Mouse (Mus musculus) kidney, postnatal 0 days (tissue): ENCODE data around the gene Timm50. TPM values are rescaled to one million over a fixed set of nuclear protein-coding genes. Genes with fewer than 3 reads are reported as not detected.

Source experiments
- ATAC-seq: fragments of 200-750 bp; cut with Nextera tagmentation; replicated peaks from 2 replicates; pipeline ENCODE4 v1.8.0; 2017; ENCODE audit warnings: low read depth, moderate number of reproducible peaks, moderate TSS enrichment, moderate library complexity; ENCODE audit not compliant: low FRiP score
- DNase-seq: peaks from one replicate; pipeline ENCODE4 v3.0.0-alpha.2; 2016; ENCODE audit warnings: low spot score
- H3K27ac ChIP-seq: fragments of 300-500 bp; sonication (generic); 2 replicates; pipeline ENCODE4 v1.5.1; 2014; ENCODE audit warnings: mild to moderate bottlenecking
- H3K27me3 ChIP-seq: fragments of 300-500 bp; sonication (generic); 2 replicates; pipeline ENCODE4 v1.6.1; 2014; ENCODE audit warnings: low read length, mixed read lengths; ENCODE audit not compliant: insufficient read depth
- H3K36me3 ChIP-seq: fragments of 300-500 bp; sonication (generic); 2 replicates; pipeline ENCODE4 v1.6.1; 2014; ENCODE audit warnings: low read length, mixed read lengths; ENCODE audit not compliant: insufficient read depth
- H3K4me1 ChIP-seq: fragments of 300-500 bp; sonication (generic); replicated peaks from 2 replicates; pipeline ENCODE4 v1.6.1; 2014; ENCODE audit warnings: antibody characterized with exemption, low read length, mixed read lengths; ENCODE audit not compliant: insufficient read depth
- H3K4me2 ChIP-seq: fragments of 300-500 bp; sonication (generic); 2 replicates; pipeline ENCODE4 v1.6.1; 2014; ENCODE audit warnings: mild to moderate bottlenecking, low read length, moderate library complexity, mixed read lengths
- H3K4me3 ChIP-seq: fragments of 300-500 bp; sonication (generic); replicated peaks from 2 replicates; pipeline ENCODE4 v1.5.1; 2014; ENCODE audit warnings: low read depth, low read length
- H3K9ac ChIP-seq: fragments of 300-500 bp; sonication (generic); 2 replicates; pipeline ENCODE4 v1.6.1; 2014; ENCODE audit warnings: low read depth, low read length
- H3K9me3 ChIP-seq: fragments of 300-500 bp; sonication (generic); replicated peaks from 2 replicates; pipeline ENCODE4 v1.6.1; 2016; ENCODE audit warnings: low read length, inconsistent platforms, mixed read lengths
- CTCF ChIP-seq: IDR thresholded peaks from 2 replicates; pipeline ENCODE4 v1.5.1; 2016; ENCODE audit warnings: antibody characterized with exemption, low read depth, mild to moderate bottlenecking, moderate library complexity
- WGBS: fragments of 180-500 bp; shearing (Covaris S2); extraction: QIAGEN DNeasy Blood & Tissue Kit; methylation state at CpG from one replicate; pipeline ENCODE4 v1.1.7; 2014; 5-methylcytosine and 5-hydroxymethylcytosine counted together
- polyA plus RNA-seq: library from polyadenylated mRNA; unstranded; fragments of >200 nt; fragmentation: Nextera tagmentation; extraction: Ambion mirVana; gene quantifications from 2 replicates; pipeline ENCODE4 v1.2.1, GENCODE M21; 2015

Timm50 gene
- polyA plus RNA-seq, 1 experiment from 2014 or later, result 117 TPM

- Histone ChIP-seq H3K4me3 (no peak overlapping the region), H3K9ac (no peak overlapping the region), H3K27me3 (no peaks in the 10 kb centered on the region), H3K4me1 (peaks cover 7% of the 10 kb centered on the region; the same call in 1 of the 2 replicates), H3K27ac (no peak overlapping the region), H3K9me3 (no peaks in the 10 kb centered on the region), H3K4me2 (no peak overlapping the region), H3K36me3 (peaks cover 8% of the 10 kb centered on the region)
- no peak for ATAC-seq
- DNase-seq, result peak; percentile 28
- 86% methylated on average over 7 of the region's 7 CpGs for WGBS
- peak; percentile 51 for TF ChIP-seq CTCF
These were observed 36.7 kb upstream of the Timm50 start for GRCm38 (mm10) chr7:28348601-28349000.

- H3K4me2 ChIP-seq, result no peak overlapping the region
- H3K4me1 ChIP-seq, result peaks cover 7% of the 10 kb centered on the region; the same call in 1 of the 2 replicates
- WGBS, result 45% methylated on average over 3 of the region's 3 CpGs
- no peak overlapping the region for H3K4me3 ChIP-seq
- TF ChIP-seq CTCF, result no peak
- no peaks in the 10 kb centered on the region for H3K36me3 ChIP-seq
- no peak for ATAC-seq
- H3K9ac ChIP-seq, result no peak overlapping the region
- no peaks in the 10 kb centered on the region for H3K9me3 ChIP-seq
- no peak for DNase-seq
- no peak overlapping the region for H3K27ac ChIP-seq
- H3K27me3 ChIP-seq, result no peaks in the 10 kb centered on the region
These were observed 35.9 kb upstream of the Timm50 start for GRCm38 (mm10) chr7:28347746-28348145.

GRCm38 (mm10) chr7:28344637-28345036 lies 32.8 kb upstream of the Timm50 start:
- no peaks in the 10 kb centered on the region for H3K9me3 ChIP-seq
- H3K36me3 ChIP-seq, result no peaks in the 10 kb centered on the region
- no peak overlapping the region; the same call in 1 of the 2 replicates for H3K27ac ChIP-seq
- H3K4me2 ChIP-seq, result no peak overlapping the region
- 0 out of 2 replicates have a peak, but pooled peaks cover under 1% of the 10 kb centered on the region for H3K4me1 ChIP-seq
- no peak overlapping the region for H3K4me3 ChIP-seq
- peak; percentile 68 for DNase-seq
- H3K9ac ChIP-seq, result no peak overlapping the region
- WGBS, result 4% methylated on average over 4 of the region's 4 CpGs
- no peaks in the 10 kb centered on the region for H3K27me3 ChIP-seq
- no peak for ATAC-seq
- peak; percentile 92 for TF ChIP-seq CTCF

GRCm38 (mm10) chr7:28341381-28341780 lies 29.5 kb upstream of the Timm50 start:
- no peaks in the 10 kb centered on the region for H3K27me3 ChIP-seq
- DNase-seq (peak; percentile 15), ATAC-seq (no peak)
- H3K4me3 ChIP-seq, result no peak overlapping the region
- 9% methylated on average over 7 of the region's 7 CpGs for WGBS
- H3K9me3 ChIP-seq, result no peaks in the 10 kb centered on the region
- H3K9ac ChIP-seq, result 0 out of 2 replicates have a peak overlapping the region, but pooled peaks have one; percentile 27
- 0 out of 2 replicates have a peak overlapping the region, but pooled peaks have one; percentile 36 for H3K27ac ChIP-seq
- TF ChIP-seq CTCF, result no peak
- H3K4me1 ChIP-seq, result 0 out of 2 replicates have a peak, but pooled peaks cover 4% of the 10 kb centered on the region
- H3K4me2 ChIP-seq, result no peak overlapping the region
- H3K36me3 ChIP-seq, result no peaks in the 10 kb centered on the region

GRCm38 (mm10) chr7:28339213-28339917 lies 27.5 kb upstream of the Timm50 start:
- H3K4me2 ChIP-seq, result peak overlapping the region; percentile 64
- TF ChIP-seq CTCF, result peak; percentile 34
- no peaks in the 10 kb centered on the region for H3K36me3 ChIP-seq
- 0 out of 2 replicates have a peak, but pooled peaks cover 4% of the 10 kb centered on the region for H3K4me1 ChIP-seq
- H3K4me3 ChIP-seq, result peak overlapping the region; percentile 91
- WGBS, result 67% methylated on average over 19 of the region's 19 CpGs
- peak; percentile 77 for DNase-seq
- H3K9me3 ChIP-seq, result no peaks in the 10 kb centered on the region
- peak overlapping the region; percentile 87 for H3K27ac ChIP-seq
- H3K9ac ChIP-seq, result peak overlapping the region; percentile 94; the same call in 1 of the 2 replicates
- ATAC-seq, result no peak
- no peaks in the 10 kb centered on the region for H3K27me3 ChIP-seq

- peak; percentile 98 for DNase-seq
- Histone ChIP-seq H3K9ac (peak within 1 kb of the TSS; percentile 94), H3K4me2 (peak within 1 kb of the TSS; percentile 64), H3K27me3 (no peaks in the 10 kb centered on the region), H3K4me3 (peak within 1 kb of the TSS; percentile 91), H3K36me3 (no peaks in the 10 kb centered on the region), H3K27ac (peak within 1 kb of the TSS; percentile 87), H3K9me3 (no peaks in the 10 kb centered on the region), H3K4me1 (0 out of 2 replicates have a peak, but pooled peaks cover 4% of the 10 kb centered on the region)
- whole genome bisulfite sequencing, result under 1% methylated on average over 77 of the region's 77 CpGs
- 0 out of 2 replicates have a peak, but pooled peaks have one; percentile 1 for TF ChIP-seq CTCF
- ATAC-seq, result peak; percentile 98
These were observed 26.5 kb upstream of the Timm50 start, which contains the start of gene Supt5 for GRCm38 (mm10) chr7:28338108-28338998. TSS of gene Supt5 (minus strand) at chr7:28338746.
